Mouse (Mus musculus): ENCODE results near the gene Skap1.

GRCm38 (mm10) chr11:96762742-96763470 lies 298.5 kb downstream of the Skap1 start:
- peak; percentile 19 for TF ChIP-seq POLR2AphosphoS2 (IDR thresholded peaks at IDR 0.05; ENCODE audit: insufficient read length, low read depth)
- TF ChIP-seq POLR2A (IDR thresholded peaks at IDR 0.05; ENCODE audit: insufficient read length, low read depth): no peak
- TF ChIP-seq MAX (IDR thresholded peaks at IDR 0.05; ENCODE audit: low read depth): no peak
- TF ChIP-seq MYOG (IDR thresholded peaks at IDR 0.05; ENCODE audit: control insufficient read depth in 1 of 3, insufficient read depth in 1 of 3, insufficient read length in 2 of 3, low read depth in 2 of 3): peak in 1 of 3 experiments; percentile 14
